Mouse (Mus musculus) embryo, embryonic 9.5 days (tissue): ENCODE results near the gene Tmcc3.
"Not testable (repeated sequence)": the region's sequence is repeated elsewhere in the genome, so short reads cannot be mapped to it uniquely, and the experiment has no call there.

Source experiments
- DNase-seq: peaks from one replicate; pipeline ENCODE4 v3.0.0-alpha.2; 2017; ENCODE audit errors: extremely low spot score

Gene Tmcc3

GRCm38 (mm10) chr10:94514506-94515178 lies 202.9 kb downstream of the Tmcc3 start:
- peak; percentile 63 for DNase-seq

- peak; percentile 82 for DNase-seq
Measured at GRCm38 (mm10) chr10:94515179-94515545, 203.4 kb downstream of the Tmcc3 start.

GRCm38 (mm10) chr10:94515583-94515982 lies 203.8 kb downstream of the Tmcc3 start:
- DNase-seq, result no peak

GRCm38 (mm10) chr10:94519887-94520286 lies 208.1 kb downstream of the Tmcc3 start:
- DNase-seq, result no peak

DNA sequence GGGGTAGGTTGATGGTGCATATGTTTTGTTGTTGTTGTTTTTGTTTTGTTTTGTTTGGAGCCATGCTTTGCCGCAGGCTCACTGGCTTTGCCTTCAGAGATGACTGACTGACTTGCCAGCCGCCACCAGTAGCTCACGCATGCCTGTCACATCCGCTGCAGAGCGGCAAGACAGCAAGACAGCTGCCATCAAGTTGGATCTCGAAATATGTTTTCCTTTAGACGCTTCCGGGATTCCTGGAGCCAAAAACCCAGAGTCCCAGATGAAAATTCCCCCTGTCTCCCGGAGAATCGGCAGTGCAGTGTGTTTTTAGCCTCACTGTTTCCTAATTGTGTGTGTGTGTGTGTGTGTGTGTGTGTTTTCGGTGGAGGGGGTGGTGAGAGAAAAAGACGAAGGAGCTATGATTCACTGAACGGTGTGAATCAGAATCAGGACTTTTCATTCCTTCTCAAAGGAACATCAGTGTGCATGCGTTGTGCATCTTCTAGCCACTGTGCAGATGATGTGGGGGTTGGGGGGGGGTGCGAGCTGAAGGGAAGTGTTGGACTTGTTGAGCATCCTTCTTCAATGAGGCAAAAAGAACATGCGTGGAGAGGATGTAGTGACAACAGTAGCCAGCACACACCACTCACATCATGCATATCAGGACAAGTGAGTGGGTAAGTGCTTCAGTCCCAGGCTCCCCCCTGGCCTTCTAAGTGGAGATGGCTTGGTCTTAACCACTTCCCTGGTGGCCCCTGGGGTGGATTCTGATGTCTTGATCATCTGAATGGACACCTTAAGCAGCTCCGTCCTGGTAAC lies 208.8 kb downstream of the Tmcc3 start:
- no peak for DNase-seq

DNA sequence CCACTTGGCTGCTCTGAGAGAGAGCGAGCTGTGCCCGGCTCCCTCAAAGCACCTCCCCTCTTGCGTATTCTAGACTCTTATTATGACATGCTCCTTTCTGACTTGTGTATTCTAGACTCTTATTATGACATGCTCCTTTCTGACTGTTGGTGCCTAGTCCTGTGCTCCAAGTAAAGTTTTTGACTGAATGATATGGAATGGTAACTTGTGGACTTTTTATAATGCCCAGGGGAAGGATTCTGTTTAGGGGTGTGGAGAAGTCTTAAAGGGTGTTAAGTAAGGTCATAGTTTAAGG lies 209.3 kb downstream of the Tmcc3 start:
- peak; percentile 46 for DNase-seq

DNA sequence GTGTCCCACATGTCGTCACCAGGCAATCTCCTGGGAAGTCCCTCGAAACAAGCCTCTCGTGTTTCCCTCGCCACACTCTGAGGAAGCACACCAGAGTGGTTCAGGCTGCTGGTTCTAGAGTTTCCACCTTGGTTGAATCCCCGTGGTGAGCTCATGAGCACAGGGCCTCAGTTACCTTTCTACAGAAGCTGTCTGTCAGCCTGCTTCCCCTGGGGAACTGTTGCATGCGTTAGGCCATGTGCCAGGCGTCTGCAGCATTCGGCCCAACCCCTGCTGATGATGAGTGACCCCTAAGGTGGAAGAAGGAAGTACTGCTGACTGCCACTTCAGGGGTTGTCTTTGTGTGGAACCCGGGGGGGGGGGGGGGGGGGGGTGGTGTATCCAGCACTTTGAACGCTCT lies 210.0 kb downstream of the Tmcc3 start:
- peak; percentile 27 for DNase-seq

- DNase-seq, result no peak
Measured at GRCm38 (mm10) chr10:94523297-94523696, 211.5 kb downstream of the Tmcc3 start.

DNA sequence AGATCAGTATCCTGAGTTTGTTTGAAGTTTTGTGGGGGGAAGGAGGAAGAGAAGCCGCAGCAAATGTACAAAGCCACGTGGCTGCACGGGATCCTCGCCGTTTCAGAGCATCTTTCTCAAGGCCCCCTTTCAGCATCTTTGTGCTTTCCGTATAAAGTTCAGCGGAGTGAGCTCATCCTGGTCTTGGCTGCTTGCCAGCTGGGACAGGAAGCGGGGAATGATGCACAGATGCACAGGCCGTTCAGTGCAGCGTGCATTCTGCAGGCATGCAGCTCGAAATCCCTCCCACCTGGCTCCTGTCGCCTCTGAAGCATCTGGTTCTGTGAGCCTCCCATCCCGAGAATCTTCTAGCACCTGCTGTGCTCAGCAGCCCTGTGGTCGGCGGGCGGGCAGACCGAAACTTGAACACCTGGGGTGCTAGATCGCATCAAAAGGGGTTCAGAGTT lies 212.0 kb downstream of the Tmcc3 start:
- DNase-seq, result peak; percentile 37

DNA sequence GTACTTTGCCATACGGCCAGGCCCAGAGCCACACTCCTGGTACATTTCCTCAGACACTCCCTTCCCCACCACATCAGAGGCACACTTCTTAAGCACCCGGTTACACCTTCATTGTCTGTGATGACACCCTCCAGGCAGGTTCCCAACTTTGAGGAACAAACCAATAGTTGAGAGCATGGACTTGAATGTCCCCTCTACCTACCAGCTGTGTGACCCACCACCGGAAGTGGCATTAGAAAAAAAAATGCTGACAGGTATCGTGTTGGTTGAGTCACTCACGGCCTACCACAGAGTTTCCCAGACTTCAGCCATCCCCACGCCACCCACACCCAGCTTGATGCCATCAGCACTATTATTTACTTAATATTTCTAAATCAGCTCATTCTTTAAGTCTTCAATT lies 213.2 kb downstream of the Tmcc3 start:
- DNase-seq, result no peak

DNA sequence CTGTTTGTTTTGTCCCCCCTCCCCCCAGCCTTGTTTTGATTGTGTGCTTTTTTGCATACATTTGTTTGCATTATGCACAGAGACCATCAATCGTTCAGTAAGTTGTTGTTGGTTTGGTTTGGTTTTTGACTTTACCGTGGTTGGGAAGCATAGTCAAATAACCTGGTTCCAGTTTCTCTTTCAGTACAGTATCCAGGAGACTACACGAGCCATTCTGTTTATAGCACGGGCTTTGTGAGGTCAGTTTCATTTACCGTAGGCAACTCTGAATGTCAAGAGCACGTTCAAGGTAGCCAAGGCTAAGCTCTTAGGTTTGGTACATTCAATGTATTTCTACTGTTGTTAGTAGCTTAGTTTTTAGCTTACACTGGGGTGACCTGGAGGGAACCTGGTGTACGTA lies 214.0 kb downstream of the Tmcc3 start:
- DNase-seq, result no peak

DNA sequence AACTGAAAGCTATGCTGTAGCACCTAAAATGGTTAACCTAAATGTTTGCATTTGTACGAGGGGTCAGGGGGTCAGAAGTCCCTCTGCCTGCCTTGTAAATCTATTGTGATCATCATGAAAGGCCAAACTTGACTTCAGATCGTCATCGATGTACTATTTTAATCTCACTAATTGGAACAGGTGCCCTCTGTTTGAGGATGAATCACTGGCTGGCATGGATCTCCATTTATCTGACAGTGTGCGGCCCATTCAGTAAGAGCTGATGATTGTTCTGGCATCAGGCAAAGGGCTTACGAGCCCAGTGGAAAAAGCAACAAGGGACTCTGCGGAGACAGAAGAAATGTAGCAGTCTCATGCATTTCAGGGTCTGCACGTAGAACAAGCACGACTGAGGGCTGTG lies 215.1 kb downstream of the Tmcc3 start:
- no peak for DNase-seq

DNA sequence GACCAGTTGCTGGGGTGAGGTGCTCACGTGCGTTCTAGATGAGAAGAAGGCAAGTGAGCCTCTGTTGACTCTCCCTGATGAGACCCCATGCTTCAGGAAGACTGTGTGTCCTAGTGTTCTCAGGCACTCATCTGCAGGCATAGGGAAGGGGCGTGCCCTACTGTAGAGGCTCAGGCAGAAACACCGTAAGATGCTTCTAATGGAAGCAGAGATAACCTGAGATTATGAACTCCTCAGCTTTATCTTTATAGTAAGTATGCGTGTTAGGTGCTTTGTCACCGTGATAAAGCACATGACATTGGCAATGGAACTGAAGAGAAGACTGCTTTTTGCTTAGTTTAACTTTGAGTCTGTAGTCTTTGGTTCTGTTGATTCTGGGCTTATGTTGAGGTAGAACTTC lies 215.5 kb downstream of the Tmcc3 start:
- DNase-seq, result no peak

DNA sequence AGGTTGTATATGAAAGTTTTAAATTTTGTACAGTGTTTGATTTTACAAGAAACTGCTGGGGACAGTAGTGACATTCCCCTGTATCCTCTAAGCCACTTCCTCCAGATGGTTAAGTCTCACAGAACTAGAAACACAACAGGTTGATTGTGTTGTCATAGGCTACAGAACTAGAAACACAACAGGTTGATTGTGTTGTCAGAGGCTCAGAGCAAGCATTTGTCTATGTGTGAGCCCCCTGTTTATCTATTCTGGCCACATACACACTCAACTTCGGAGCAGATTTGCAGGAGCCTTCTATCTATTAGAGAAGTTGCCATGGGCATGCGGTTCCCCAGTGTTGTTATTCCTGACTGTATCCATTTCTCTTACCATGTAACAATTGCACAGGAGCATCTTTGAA lies 218.3 kb downstream of the Tmcc3 start:
- no peak for DNase-seq

- no peak for DNase-seq
Measured at GRCm38 (mm10) chr10:94531482-94531881, 219.7 kb downstream of the Tmcc3 start.

DNA sequence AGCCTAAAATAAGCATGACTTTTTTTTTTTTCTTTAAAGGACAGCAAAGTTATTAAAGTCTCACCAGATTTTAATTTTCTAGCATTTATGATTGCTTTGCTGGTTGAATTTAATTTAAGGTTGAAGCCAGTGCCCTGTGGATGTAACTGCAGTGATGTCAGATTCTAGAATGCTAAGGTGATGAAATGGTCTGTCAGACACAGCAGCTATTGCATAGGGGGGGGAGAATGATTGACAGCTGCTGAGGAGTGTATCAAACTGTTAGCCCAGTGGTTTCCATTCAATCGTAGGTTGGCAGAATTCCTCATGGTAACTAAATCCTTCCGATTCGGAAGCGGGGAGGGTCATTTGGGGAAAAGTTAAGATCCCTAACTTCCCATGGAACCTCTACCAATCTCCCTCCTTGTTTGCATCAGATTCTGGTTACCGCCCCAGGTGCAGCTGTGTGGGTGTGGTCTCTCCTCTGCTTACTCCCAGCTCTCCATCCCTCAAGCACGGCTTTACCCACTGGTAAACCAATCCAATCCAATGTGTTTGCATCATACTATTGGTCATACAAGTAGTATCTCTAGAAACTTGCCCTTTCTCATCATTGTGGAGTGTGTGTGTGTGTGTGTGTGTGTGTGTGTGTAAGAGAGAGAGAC lies 221.5 kb downstream of the Tmcc3 start:
- DNase-seq, result no peak

DNA sequence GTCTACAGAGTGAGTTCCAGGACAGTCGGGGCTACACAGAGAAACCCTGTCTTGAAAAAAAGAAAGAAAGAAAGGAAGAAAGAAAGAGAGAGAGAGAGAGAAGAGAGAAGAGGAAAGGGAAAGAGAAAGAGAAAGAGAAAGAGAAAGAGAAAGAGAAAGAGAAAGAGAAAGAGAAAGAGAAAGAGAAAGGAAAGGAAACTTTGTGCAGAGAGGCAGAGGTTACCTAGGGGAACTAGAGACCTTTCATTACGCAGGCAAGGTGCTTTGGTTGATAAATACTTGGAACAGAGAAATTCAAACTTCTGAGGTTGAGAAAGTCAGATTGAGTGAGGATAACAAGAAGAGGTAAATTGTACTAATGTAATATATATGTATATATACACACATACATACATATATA lies 226.9 kb downstream of the Tmcc3 start:
- DNase-seq, result not testable (repeated sequence)

- no peak for DNase-seq
Measured at GRCm38 (mm10) chr10:94540241-94540640, 228.5 kb downstream of the Tmcc3 start.

- no peak for DNase-seq
Measured at GRCm38 (mm10) chr10:94543956-94544355, 232.2 kb downstream of the Tmcc3 start.

- peak; percentile 38 for DNase-seq
Measured at GRCm38 (mm10) chr10:94544803-94545202, 233.1 kb downstream of the Tmcc3 start.

DNA sequence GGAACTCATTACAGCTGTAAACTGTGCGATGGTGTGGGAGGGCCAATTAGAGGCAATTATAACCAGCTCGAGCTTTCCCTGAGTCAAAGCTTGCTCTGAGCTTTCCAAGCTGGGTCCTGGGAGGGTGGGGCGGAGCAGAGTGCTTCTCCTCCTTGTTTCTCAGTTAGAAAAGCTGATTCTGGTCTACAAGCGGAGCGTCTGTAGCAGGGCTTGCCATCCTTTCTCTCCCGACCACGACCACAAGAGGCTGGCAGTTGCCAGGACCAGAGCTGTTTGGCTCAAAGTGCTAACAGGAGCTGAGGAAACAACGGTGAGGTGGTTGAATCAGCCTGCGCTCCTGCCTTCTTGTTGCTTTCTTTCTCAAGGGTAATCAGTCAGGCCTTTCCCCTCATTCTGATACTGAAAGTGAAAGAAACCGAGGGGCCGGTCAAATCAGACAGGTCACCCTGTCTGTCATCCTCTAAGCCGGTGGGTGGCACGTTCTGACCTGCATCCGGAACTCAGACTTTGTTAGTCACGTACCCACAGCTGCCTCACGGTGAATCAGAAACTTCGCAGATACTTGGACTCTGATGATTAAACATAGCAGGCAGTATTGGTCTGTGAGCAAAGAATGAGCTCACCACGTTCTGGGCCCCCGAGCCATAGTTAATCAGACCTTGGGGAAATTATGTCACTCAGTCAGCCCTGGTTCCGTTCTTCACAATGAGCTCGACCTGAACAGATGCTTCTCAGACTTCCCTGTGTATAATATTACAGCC lies 233.7 kb downstream of the Tmcc3 start:
- DNase-seq, result peak; percentile 46

GRCm38 (mm10) chr10:94546617-94547016 lies 234.9 kb downstream of the Tmcc3 start:
- no peak for DNase-seq
